Mouse (Mus musculus): ENCODE data around the gene Lcn4. TPM values are rescaled to one million over a fixed set of nuclear protein-coding genes. Genes with fewer than 3 reads are reported as not detected.

Gene Lcn4
- total RNA-seq, 1 experiment from 2014 or later: not detected

DNA sequence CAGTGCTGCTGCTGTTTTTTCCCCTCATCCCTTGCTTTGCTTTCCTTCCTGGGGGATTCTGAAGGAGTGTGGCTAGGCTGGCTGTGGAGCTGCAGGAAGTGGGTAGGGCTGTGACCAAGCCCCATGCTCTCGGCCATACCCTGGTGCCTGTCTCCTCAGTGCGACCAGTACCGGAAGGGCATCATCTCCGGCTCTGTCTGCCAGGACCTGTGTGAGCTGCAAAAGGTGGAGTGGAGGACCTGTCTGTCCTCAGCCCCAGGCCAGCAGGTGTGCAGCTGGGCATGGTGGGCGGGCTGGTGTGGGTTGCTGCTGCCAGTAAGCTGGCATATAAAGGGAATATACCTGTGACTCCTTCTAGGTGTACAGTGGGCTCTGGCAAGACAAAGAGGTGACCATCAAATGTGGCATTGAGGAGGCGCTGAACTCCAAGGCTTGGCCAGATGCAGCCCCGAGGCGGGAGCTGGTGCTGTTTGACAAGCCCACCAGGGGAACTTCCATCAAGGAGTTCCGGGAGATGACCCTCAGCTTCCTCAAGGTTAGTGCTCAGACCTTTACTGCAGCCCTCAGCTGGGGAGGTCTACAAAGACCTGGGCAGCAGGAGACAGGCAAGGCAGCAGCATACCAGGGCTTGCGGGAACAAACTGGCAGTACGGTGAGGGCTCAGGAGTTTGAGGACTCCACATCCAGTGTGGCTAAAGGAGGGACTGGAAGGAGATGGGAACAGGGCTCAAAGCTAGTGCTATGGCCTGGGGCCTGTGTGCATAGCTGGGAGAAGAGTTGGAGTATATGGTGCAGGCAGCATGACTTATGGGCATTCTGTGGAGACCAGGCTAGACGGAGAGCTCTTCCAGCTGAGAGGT lies 36.2 kb downstream of the Lcn4 start:
- no peak for DNase-seq

DNA sequence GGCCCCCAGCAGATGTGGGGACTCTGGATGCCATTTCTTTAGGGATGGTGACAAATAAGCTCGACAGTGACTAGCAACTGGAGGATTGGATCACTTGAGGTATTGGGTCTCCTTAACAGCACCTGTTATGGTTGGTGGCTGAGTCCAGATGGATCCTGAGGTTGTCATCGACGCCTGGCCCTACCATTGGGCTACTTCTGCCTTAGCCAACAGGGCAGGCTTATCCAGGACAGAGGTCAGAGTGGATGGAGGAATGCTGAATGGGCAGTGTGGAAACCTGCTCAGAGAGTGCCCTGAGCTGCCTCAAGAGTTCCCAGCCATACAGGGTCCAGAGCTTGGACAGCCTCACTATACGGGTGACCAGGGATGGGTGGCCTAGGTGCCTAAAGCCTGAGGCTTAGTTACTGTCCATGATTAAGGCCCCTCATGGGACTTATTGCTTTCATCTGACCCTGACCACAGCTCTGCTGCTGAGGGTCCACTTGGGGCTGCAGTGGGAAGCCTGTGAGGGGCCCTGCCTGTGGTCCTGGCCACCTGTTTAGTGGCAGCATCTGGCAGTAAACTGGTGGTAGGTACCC lies 37.0 kb downstream of the Lcn4 start:
- no peak for DNase-seq

DNA sequence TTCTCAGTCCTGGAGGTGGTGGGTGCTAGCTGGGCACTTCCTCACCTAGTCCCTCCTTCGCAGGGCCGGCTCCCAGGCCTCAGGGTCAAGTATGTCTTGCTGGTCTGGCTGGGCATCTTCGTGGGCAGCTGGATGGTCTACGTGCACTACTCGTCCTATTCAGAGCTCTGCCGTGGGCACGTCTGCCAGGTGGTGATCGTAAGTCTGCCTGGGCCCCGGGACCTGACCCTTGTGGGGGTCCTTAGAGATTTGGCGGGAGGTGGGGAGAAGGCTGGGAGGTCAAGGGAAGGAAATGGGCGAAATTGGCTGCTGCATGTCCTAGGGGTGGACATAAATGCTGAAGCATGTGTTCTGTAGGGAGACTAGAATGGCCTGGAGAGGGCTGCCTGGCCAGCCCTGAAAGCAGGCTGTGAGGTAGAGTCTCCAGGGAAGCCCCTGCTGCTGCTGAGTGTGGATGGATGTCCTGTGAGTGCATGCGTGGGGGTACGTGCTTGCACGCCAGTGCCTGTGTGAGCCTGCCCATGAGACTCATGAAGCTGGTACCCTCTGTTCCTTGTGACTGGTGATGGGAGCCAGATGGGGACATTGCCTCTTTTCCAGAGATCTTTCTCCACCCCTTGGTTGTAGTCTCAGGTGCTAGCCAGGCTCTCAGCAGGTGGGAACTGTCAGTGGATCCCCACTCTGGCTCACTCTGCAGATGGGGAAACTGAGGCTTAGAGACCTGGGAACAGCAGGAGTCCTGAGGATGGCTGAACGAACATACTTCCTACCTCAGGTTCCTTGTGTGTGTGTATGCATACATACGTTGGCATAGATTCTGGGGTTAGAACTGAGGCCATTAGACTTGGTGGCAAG lies 38.3 kb downstream of the Lcn4 start:
- DNase-seq: no peak

DNA sequence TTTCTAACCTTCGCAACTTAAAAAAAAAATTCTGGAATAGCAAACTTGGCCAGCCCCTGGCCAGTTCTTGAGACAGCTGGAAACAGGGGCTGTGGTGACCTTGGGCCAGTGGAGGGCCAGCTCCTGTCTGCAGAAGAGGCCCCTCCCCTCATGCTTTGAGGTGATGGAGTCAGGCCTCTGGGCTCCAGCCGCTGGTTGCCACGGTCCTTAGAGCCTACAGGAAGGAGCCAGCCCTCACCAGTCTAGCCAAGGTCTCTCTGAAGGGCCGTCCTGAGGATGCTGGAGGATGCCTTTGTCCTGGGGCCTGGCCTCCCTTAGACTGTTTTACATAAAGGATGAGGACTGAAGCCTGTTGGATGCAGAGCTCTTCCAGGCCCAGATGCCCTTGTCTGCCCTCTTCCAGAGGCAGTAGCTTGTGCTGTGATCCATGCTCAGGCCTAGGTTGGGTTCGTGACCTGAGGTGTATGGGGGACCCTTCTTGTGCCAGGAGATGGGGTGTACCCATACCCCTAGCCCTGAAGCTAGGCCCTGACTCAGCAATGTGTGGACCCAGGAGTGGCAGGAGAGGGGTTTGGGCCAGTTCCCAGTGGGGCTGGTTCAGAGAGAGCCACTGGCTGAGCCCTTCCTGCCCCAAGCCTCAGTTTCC lies 42.2 kb downstream of the Lcn4 start:
- no peak for DNase-seq

DNA sequence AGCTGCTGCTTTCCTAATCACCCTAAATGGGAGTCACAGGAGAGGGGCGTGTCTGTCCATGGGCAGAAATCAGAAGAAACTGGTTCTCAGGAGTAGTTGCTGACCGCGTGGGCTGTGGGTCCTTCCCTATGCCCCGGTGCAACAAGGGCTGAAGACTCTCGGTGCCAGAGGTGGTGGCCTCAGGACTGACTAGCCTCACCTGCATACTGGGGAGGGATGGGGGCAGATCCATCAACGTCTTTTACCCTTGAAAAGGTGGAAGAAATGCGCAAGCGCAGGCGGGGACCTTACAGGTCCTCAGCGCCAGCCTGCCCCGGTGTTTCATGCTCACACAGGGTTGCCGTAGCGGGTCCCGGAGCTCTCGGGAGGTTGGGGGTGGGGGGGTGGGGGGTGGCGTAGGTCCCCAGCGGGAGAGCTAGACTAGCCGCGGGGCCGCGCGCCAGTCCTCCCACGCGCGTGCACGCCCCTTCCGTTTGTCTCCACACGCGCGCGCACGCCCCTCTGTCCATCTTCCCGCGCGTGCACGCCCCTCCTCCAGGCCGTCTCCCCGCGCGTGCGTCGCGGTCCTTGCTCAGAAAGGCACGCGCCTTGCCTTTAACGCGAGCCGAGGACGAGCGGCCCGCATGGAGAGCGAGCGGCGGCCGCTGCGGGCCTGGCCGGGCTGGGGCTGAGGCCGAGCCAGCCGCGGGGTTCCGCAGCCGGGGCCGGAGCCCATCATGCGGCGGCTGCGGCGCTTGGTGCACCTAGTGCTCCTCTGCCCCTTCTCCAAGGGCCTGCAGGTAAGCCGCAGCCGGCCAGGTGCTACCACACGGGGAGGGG lies 43.0 kb downstream of the Lcn4 start, which contains the start of gene Fam69b:
Fam69b (plus strand) TSS at position 537 of the 819 bp plus-strand sequence.
- DNase-seq: peak; percentile 82

DNA sequence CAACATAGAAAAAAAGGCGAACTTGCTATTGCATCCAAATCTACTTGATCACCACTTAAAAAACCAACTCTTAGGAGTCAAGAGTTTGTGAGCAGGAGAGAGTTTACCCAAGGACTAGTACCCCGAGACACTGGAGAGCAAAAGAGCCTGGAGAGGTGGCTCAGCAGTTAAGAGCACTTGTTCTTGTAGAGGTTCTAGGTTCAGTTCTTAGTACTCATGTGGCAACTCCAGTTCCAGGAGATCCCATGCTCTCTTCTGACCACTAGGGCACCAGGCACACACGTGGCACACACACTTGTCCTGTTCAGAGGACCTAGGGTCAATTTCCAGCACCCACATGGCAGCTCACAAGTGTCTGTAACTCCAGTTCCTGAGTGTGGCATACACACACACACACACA lies 45.0 kb downstream of the Lcn4 start:
- DNase-seq: no peak

DNA sequence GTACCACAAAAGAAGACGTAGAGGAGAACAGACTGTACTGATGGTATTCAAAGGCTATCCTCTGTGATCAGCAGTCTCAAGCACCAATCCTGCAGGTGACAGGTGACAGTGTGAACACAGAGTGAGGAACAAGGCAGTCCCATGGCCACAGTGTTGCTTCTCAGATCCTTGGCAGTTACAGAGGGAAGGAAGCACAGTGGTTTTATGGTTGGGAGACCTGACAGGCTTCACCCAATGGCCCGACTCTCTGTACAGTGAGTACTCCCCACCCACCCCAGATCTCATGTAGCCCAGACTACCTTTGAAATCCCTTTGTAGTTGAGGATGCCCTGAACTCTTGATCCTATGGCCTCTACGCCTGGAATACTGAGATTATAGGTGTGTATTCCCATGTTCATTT lies 45.7 kb downstream of the Lcn4 start:
- DNase-seq: no peak

DNA sequence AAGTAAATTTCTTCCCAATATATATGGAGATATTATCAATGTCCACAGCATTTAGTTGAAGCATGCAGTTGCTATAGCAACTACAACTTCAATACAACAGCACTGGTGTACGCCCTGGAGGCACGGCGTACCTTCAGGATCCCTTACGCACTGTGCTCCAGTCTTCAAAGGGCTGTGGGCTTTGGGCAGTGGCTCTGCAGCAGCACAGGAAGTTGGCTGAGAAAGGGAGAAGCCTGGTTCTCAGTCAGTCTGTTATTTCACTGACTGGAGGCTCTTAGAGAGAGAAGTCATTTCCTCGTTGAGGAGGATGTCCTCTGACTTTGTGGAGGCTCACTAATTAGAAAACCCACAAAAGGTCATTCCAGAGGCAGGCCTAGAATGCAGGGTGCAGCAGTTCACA lies 48.1 kb downstream of the Lcn4 start:
- no peak for DNase-seq

DNA sequence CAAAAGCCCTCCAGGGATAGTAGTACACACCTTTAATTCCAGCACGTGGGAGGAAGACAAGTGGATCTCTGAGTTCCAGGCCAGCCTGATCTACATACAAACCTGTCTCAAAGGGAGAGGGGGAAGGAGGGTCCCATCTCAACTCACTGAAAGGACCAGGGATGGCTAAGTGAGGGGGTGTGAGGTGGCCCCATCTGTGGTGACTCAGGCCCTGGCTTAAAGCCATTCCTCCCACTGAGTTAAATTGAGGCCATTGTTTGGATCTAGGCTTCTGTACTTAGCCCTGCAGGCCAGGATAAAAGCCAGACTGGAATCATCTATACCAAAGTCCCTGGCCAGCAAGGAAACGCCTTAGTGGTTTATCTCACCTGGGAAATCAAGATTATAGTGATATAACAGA lies 49.8 kb downstream of the Lcn4 start:
- no peak for DNase-seq

DNA sequence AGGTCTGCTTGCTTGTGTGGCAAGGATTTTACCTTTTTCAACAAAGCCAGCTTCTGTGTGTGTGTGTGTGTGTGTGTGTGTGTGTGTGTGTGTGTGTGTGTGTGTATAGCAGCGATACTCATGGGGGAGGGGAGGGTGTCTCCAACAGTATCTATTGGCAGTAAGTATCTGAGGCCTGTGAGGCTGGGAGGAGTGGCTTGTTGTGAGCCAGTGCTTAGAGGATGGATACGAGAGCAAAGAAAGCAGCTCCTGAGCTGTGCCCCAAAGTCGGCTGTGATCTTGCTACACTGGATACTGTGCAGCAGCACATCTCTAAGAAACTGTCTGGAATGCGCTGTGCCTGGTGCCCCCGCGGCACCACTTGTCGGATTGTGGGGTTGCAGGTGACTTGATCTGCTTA lies 53.2 kb downstream of the Lcn4 start:
- DNase-seq: no peak

Other genes with a start within 250 kb of the Lcn4 start
- gene Sec16a, start 226.1 kb downstream of the Lcn4 start, total RNA-seq (2021): 62.7 and 63.4 TPM in 2 replicates
- gene Notch1, start 154.6 kb downstream of the Lcn4 start, total RNA-seq (2021): 17.7 and 24.8 TPM in 2 replicates
- gene Egfl7, start 91.3 kb downstream of the Lcn4 start, total RNA-seq (2021): 159 and 211 TPM in 2 replicates
- not detected in 2 replicates for gene Gm20532, start 84.6 kb downstream of the Lcn4 start, total RNA-seq (2021)
- gene Agpat2, start 66.9 kb downstream of the Lcn4 start, total RNA-seq (2021): 290 and 352 TPM in 2 replicates
- 6.6 and 9.8 TPM in 2 replicates for gene Fam69b, start 42.8 kb downstream of the Lcn4 start, total RNA-seq (2021)
- not detected in 2 replicates for gene Abo, start 193.7 kb upstream of the Lcn4 start, total RNA-seq (2021)
- 32.1 and 33.7 TPM in 2 replicates for gene Surf6, start 231.6 kb upstream of the Lcn4 start, total RNA-seq (2021)
- gene Med22, start 239.4 kb upstream of the Lcn4 start, total RNA-seq (2021): 43.2 and 54.2 TPM in 2 replicates
- gene Rpl7a, start 239.5 kb upstream of the Lcn4 start, total RNA-seq (2021): 481 and 517 TPM in 2 replicates
- gene Surf2, start 245.1 kb upstream of the Lcn4 start, total RNA-seq (2021): 44.2 and 45.9 TPM in 2 replicates
- 109 and 117 TPM in 2 replicates for gene Surf1, start 245.2 kb upstream of the Lcn4 start, total RNA-seq (2021)

All from adrenal gland, postnatal 25 days (tissue).